Mouse (Mus musculus) kidney, adult 2 months (tissue): ENCODE measurements around the gene Ankdd1b. TPM values are rescaled to one million over a fixed set of nuclear protein-coding genes. Genes with fewer than 3 reads are reported as not detected.

Experiments used
- DNase-seq: peaks from one replicate; pipeline ENCODE4 v3.0.0; 2021
- H3K27ac ChIP-seq: fragments of 200-500 bp; 2 replicates; pipeline ENCODE4 v1.5.1; 2012; ENCODE audit warnings: low read depth, low read length, control low read depth, inconsistent platforms; ENCODE audit not compliant: insufficient read depth
- H3K27me3 ChIP-seq: fragments of 200-500 bp; replicated peaks from 2 replicates; pipeline ENCODE4 v1.6.1; 2012; ENCODE audit warnings: mild to moderate bottlenecking, moderate library complexity, low read length, inconsistent platforms; ENCODE audit not compliant: control insufficient read depth, insufficient read depth
- H3K36me3 ChIP-seq: fragments of 200-500 bp; 2 replicates; pipeline ENCODE4 v1.6.1; 2012; ENCODE audit warnings: mild to moderate bottlenecking, moderate library complexity, low read length, inconsistent platforms; ENCODE audit not compliant: control insufficient read depth, insufficient read depth
- H3K4me1 ChIP-seq: fragments of 200-500 bp; 2 replicates; pipeline ENCODE4 v1.6.1; 2011; ENCODE audit warnings: low read length; ENCODE audit not compliant: control insufficient read depth, insufficient read depth
- H3K4me3 ChIP-seq: fragments of 200-500 bp; 2 replicates; pipeline ENCODE4 v1.5.1; 2011; ENCODE audit warnings: mild to moderate bottlenecking, low read depth, low read length, control low read depth; ENCODE audit not compliant: insufficient read depth
- CTCF ChIP-seq: fragments of 200-500 bp; conservative IDR thresholded peaks from 2 replicates; pipeline ENCODE4 v1.5.1; 2011; ENCODE audit warnings: low read depth, mild to moderate bottlenecking, control low read depth, low read length, moderate library complexity, mixed read lengths; ENCODE audit not compliant: insufficient read depth, insufficient read length
- POLR2A ChIP-seq: fragments of 200-500 bp; IDR thresholded peaks from one replicate; pipeline ENCODE4 v1.6.1; 2011; ENCODE audit warnings: low read depth, low read length, control low read depth
- WGBS: fragments of 180-500 bp; shearing (Covaris S2); methylation state at CpG from one replicate; pipeline ENCODE4 v1.1.7; 2018; 5-methylcytosine and 5-hydroxymethylcytosine counted together
- polyA plus RNA-seq: library from polyadenylated mRNA; depleted of rRNA; stranded (reverse); fragments of >200 nt; gene quantifications from 2 replicates; pipeline ENCODE4 v1.2.3, GENCODE M21; 2012

Gene Ankdd1b
- polyA plus RNA-seq, 1 experiment, result 0.36 TPM

DNA sequence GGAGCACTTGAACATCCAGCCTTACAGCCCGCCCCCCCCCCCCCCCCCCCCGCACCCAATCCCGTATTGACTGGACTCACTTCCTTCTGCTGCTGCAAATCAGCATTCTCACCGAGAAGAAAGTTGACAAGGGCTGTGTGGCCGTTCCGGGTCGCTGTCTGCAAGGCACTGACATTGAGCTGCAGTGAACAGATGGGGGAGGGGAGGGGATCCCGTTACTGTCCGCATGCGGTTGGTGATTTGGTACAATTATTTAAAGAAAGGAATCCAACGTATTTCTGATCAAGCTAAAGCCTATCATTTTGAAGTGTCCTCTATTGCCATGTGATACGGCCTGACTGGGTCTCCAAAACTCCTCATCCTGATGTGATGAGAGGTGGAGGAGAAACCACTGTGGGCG lies 35.2 kb downstream of the Ankdd1b start:
- peak; percentile 78 for DNase-seq
- H3K36me3 ChIP-seq, result no peaks in the 10 kb centered on the region
- WGBS, result 18% methylated on average over 13 of the region's 13 CpGs
- H3K27me3 ChIP-seq, result no peaks in the 10 kb centered on the region
- 0 out of 2 replicates have a peak, but pooled peaks have one; percentile 18 for TF ChIP-seq CTCF
- no peak for TF ChIP-seq POLR2A
- H3K4me3 ChIP-seq, result no peak overlapping the region
- H3K27ac ChIP-seq, result peak overlapping the region; percentile 3
- H3K4me1 ChIP-seq, result peaks cover 32% of the 10 kb centered on the region

DNA sequence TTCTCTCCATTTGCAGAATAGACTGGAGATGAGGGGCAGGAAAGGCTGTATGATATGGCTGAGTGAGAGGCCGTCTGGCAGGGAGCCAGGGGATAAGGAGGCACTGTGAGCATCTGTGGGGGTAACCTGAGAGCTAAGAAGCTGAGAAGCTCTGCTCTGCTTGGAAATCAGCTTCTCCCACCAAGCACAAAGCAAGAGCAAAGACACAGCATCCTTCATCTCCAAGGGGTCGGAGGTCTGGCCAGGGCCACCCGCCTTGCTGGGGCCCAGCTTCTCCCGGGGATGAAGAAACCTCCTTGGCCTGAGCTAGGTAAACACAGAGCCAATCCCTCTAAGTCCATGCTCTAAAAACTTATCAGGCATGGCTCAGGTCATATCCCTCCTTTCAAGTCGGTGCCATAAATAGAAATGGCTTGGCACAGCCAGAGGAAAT lies 36.1 kb downstream of the Ankdd1b start:
- peaks cover 32% of the 10 kb centered on the region for H3K4me1 ChIP-seq
- H3K4me3 ChIP-seq, result no peak overlapping the region
- H3K36me3 ChIP-seq, result no peaks in the 10 kb centered on the region
- peak overlapping the region; percentile 59 for H3K27ac ChIP-seq
- H3K27me3 ChIP-seq, result no peaks in the 10 kb centered on the region
- DNase-seq, result peak; percentile 20
- TF ChIP-seq CTCF (no peak), POLR2A (no peak)
- WGBS, result 27% methylated on average over 5 of the region's 5 CpGs

DNA sequence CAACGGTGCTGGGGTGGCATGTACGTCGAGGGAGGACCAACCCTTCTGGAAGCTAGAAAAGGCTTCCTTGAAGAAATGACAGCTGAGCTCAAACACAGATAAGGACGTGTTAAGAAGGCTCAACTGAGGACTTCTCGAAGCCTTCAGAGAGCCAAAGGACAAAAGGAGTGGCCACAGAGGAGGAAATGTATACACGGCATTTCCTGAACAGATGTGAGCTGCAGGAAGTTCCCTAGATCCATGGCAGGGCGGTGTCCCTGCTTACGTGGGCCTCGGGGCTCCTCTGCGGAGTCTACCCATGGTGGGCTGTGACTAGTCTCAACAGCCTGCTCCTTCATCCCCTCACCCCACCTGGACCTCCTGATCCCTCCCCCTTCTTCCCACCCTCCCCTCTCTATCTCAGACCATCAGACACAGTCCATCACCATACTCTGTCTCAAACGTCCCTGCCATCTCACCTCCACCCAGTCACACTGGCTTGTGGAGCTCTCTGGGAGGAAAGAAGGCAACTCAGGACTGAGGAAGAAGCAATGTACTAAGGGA lies 37.3 kb downstream of the Ankdd1b start:
- H3K27me3 ChIP-seq, result no peaks in the 10 kb centered on the region
- WGBS, result 63% methylated on average over 11 of the region's 11 CpGs
- peaks cover 32% of the 10 kb centered on the region for H3K4me1 ChIP-seq
- no peak for TF ChIP-seq CTCF
- no peak for TF ChIP-seq POLR2A
- H3K36me3 ChIP-seq, result no peaks in the 10 kb centered on the region
- H3K27ac ChIP-seq, result 0 out of 2 replicates have a peak overlapping the region, but pooled peaks have one; percentile 59
- no peak overlapping the region for H3K4me3 ChIP-seq
- DNase-seq, result no peak

DNA sequence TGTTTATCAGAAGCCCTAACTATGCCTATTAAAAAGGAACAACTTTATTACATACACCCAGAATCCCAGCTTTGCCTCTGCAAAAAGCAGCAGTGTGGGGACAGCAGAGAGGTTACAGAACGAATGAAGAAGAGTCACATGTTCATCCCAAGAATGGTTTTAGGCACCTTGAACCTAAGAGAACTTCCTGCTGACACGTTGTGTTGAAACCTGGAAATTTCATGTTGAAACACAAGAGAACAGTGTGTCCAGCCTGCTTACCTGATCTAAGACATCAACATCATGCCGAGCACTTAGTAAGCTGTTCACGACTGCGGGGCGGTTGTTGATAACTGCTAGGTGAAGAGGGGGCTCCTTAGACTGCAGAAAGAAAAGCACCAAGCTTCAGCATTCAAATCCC lies 38.0 kb downstream of the Ankdd1b start:
- Histone ChIP-seq H3K36me3 (no peaks in the 10 kb centered on the region), H3K27me3 (no peaks in the 10 kb centered on the region), H3K27ac (peak overlapping the region; percentile 67), H3K4me1 (peaks cover 27% of the 10 kb centered on the region), H3K4me3 (no peak overlapping the region)
- TF ChIP-seq POLR2A (no peak), CTCF (no peak)
- DNase-seq, result no peak
- 68% methylated on average over 6 of the region's 6 CpGs for WGBS

GRCm38 (mm10) chr13:96432376-96432811 lies 38.6 kb downstream of the Ankdd1b start:
- Histone ChIP-seq H3K27me3 (no peaks in the 10 kb centered on the region), H3K4me3 (no peak overlapping the region), H3K27ac (peak overlapping the region; percentile 67), H3K36me3 (no peaks in the 10 kb centered on the region), H3K4me1 (peaks cover 26% of the 10 kb centered on the region)
- 31% methylated on average over 3 of the region's 3 CpGs for WGBS
- DNase-seq, result peak; percentile 93
- no peak for TF ChIP-seq CTCF
- no peak for TF ChIP-seq POLR2A

DNA sequence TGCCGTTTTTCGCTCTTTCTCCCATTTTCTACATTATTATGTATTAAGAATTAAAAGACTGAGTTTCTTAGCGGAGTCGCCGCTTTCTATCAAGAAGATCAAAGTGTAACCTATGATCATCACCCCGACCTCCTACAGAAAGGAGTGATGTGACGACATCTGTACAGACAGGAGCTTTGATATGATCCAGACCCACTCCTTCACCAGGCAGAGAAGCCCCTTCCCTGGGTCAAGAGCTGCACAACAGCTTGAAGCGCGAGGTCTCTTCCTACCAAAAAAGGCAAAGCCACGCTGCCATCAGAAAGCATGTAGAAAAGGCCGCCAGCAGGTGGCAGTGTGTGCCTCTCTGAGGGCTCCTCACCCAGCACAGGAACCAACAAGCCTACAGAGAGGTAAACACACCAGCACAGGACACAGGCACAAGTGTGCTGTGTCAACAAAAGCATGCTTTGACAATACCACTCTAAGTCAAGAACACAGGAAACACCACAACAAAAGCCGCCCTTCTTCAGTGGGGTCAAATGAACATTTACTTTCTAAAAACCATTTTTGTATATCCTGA lies 39.3 kb downstream of the Ankdd1b start:
- H3K4me1 ChIP-seq, result peaks cover 26% of the 10 kb centered on the region
- no peak overlapping the region for H3K4me3 ChIP-seq
- no peak overlapping the region for H3K27ac ChIP-seq
- WGBS, result 34% methylated on average over 12 of the region's 12 CpGs
- no peaks in the 10 kb centered on the region for H3K27me3 ChIP-seq
- no peaks in the 10 kb centered on the region for H3K36me3 ChIP-seq
- DNase-seq, result peak; percentile 93
- TF ChIP-seq CTCF (peak; percentile 97), POLR2A (no peak)

- DNase-seq, result no peak
- no peaks in the 10 kb centered on the region for H3K27me3 ChIP-seq
- no peaks in the 10 kb centered on the region for H3K36me3 ChIP-seq
- H3K27ac ChIP-seq, result no peak overlapping the region
- H3K4me3 ChIP-seq, result no peak overlapping the region
- H3K4me1 ChIP-seq, result peaks cover 7% of the 10 kb centered on the region
- TF ChIP-seq POLR2A, result no peak
- no peak for TF ChIP-seq CTCF
- 63% methylated on average over 5 of the region's 5 CpGs for WGBS
Observed at GRCm38 (mm10) chr13:96428531-96428930, 42.5 kb downstream of the Ankdd1b start.

GRCm38 (mm10) chr13:96426044-96426443 lies 45.0 kb downstream of the Ankdd1b start:
- no peaks in the 10 kb centered on the region for H3K4me1 ChIP-seq
- no peak overlapping the region for H3K4me3 ChIP-seq
- 49% methylated on average over 3 of the region's 3 CpGs for WGBS
- DNase-seq, result no peak
- no peak overlapping the region for H3K27ac ChIP-seq
- TF ChIP-seq POLR2A (no peak), CTCF (no peak)
- H3K27me3 ChIP-seq, result no peaks in the 10 kb centered on the region
- H3K36me3 ChIP-seq, result no peaks in the 10 kb centered on the region
